Mouse (Mus musculus) thymus, postnatal 14 days (tissue): ENCODE results near the gene Lat2.

Experiments
- DNase-seq: peaks from one replicate; pipeline ENCODE4 v3.0.0; 2021

Gene Lat2

GRCm38 (mm10) chr5:134568964-134569491 lies 45.8 kb downstream of the Lat2 start:
- no peak for DNase-seq

DNA sequence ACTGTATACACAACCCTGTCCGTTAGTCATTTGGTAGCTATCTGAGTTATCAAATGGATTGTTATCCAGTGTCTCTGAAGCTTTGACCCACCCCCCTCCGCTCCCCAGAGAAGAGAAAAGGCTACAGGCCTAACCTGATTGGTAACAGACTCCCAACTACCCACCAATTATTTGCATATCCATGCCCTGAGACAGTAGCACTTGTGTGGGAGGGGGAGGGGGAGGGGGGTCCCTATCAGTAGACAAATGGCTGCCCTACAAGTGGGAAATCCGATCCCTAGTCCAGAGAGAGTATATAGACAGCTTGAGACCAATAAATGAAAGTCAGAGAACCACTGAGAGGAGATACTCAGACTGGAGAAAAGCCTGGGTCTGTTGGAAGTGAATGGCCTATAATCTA lies 46.8 kb downstream of the Lat2 start:
- DNase-seq: no peak

GRCm38 (mm10) chr5:134567445-134567844 lies 47.4 kb downstream of the Lat2 start:
- DNase-seq: no peak

- DNase-seq: no peak
Measured at GRCm38 (mm10) chr5:134565696-134566095, 49.1 kb downstream of the Lat2 start.

- DNase-seq: no peak
Measured at GRCm38 (mm10) chr5:134564272-134564671, 50.6 kb downstream of the Lat2 start.

DNA sequence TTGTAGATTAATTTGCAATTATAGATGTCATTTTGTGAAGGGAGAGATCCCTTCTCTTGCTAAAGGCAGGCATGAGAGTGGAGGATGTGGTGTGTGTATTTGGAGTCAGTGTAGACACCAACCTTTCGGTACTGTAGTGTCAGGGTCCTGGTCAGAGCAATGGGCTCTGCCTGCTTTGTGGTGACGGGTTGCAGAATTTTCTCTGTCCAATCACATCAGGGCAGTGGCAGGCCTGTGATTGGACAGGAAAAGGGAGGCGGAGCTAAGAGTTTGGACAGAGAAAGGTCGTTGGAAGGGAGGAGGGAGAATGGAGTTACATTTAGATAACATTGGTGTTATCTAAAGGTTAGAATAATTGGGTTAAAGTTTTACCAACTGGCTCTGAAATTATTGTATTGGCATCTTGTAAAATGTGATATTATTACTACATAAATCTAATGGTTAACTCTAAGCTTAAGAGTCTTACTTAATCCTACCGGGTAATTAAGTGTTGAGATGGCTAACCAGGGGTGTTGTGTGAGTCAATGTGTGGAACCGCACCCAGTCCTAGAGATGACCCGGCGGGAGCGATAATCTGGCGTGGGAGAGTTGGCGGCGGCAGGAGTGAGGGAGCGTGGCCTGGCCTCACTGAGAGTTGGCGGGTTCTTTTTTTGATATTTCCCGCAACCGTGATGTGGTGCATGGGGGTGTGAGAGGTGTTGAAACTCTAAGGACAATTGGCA lies 54.2 kb downstream of the Lat2 start:
- no peak for DNase-seq

GRCm38 (mm10) chr5:134560071-134560449 lies 54.8 kb downstream of the Lat2 start, which contains the start of gene Syna:
Syna (minus strand) TSS chr5:134560171.
- no peak for DNase-seq

DNA sequence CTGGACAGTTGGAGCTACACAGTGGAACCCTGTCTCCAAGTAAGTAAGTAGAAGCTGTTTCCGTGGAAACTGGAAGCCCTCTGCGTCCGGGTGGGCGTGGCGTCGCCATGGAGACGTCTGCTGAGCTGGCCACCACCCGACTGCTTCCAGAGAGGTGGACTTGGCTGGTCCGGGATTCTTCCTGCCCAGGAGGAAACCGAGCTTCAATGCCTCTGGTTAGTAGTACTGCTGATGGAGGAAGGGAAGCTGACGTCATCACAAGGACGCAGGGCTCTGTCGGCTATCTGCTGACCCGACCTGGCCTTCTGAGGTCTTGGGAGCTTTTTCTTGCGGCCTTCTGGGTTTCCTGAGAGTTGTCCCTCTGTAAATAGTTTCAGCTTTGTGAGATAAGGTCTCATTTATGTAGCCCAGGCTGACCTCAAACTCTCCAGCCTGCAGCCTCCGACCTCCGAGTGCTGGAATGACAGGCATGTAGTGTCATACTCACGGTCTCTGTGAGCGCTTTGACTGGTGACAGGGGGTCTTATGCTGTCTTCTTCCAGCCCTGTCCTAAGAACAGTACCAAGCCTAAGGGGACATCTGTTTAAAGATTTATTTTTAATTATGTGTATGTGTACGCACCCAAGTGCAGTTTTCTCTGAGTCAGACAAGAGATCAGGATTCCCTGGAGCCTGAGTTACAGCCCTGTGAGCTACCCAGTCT lies 59.2 kb downstream of the Lat2 start:
- peak; percentile 57 for DNase-seq

DNA sequence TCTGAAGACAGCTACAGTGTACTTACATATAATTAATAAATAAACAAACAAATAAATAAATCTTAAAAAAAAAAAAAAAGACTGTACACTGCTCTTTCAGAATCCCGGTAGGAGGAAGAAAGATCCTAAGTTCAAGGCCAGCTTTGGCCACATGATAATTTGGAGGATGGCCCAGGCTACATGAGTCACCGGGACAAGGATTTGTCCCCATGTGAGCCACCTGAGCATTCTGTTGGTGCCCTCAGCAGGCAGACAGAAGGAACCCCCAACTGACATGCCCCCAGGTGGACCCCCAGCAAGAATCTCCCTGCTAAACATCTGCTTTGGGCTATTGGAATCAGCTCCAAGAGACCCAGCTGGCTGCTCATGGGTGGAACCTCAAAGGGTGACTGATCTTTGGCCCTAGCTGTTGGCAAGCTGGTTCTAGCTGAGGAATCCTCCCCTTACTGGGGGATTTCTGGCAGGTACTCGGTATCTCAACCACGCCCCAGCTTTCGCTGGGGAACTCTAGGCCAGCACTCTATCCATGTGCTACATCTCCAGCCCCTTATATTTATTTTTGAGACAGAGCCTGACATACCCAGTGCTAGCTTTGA lies 60.8 kb downstream of the Lat2 start:
- no peak for DNase-seq

DNA sequence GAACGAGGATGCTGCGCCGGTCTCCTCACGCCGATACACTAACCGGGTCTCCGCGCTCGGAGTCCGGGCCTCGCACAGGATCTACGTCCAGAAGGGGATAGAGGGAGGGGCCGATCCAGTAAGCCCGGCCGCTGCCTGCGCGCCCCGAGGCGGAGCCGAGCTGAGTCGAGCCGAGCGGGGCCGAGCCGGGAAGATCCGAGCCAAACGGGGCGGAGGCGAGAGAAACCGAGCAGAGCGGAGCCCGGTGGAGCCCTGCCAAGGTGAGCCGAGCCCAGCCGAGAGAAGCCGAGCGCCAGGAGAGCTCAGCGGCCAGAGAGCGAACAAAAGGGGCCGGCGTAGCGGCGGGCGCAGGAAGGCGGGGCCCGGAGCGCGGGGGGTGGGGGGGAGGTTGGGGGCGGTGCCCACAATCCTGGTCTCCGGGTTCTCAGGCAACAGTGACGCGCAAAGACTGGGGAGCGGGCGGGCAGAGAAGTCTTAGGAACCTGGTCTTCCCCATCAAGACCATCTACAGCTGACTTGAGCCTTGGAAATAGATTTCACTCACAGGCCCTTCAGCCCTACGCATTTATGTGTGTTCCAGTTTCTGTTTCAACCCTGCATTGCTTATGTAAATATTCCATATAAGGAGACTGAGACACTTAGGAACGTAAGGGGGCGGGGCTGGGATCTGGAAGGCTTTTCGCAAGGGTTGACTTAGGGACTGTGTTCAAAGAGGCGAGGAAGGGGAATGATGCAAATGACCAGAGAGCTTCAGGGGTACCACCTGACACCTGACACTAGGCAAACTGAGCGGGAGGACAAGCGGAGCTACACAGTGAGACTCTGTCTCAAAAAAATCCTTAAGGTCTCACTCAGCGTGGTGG lies 62.5 kb downstream of the Lat2 start, which contains the start of gene Clip2:
Clip2 (minus strand) TSS at position 325 of the 863 bp plus-strand sequence.
- DNase-seq: peak; percentile 91

DNA sequence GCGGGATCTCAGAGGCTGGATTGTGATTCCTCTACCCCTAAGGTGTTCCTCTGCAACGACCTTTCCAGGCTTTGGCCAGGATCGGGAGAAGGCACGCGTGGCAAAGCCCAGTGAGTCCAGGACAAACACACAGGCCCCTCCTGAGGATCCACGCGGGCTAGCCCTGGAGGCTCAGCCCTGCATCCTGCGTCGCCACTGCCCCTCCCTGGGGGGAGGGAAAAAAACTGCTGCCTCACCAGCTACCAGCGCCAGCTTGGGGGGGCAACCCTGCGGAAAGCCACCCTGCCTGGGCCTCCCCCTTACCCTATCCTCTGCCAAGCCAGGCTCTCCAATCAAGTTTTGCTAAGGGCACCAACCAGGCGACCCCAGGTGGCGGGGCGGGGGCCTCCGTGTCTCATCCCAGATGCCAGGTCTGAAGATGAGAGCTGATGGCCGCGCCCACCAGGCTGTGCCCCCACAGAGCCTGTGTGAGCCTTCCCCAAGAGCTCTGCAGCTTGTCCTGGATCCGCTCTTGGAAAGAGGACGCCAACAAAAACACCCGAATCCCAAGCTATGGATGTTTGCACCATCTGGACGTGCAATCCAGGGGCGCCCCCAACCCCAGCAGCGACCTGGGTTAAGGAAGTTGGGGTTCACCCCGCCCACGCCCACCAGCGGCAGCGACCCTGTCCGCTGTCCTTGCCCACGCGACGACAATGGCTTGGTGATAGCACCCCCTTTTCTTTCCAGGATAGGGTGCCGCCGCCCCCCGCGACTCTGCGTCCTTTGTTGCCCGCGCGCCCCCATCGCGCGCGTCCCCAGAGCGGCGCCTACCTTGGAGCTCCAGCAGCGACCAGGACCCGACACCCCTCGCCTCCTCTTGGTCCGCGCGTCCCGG lies 63.4 kb downstream of the Lat2 start:
- DNase-seq: peak; percentile 66

- peak; percentile 12 for DNase-seq
Measured at GRCm38 (mm10) chr5:134550836-134551232, 64.0 kb downstream of the Lat2 start.
